11 mouse cellular contexts compared by ENCODE assay signal in the genomic region with DNA sequence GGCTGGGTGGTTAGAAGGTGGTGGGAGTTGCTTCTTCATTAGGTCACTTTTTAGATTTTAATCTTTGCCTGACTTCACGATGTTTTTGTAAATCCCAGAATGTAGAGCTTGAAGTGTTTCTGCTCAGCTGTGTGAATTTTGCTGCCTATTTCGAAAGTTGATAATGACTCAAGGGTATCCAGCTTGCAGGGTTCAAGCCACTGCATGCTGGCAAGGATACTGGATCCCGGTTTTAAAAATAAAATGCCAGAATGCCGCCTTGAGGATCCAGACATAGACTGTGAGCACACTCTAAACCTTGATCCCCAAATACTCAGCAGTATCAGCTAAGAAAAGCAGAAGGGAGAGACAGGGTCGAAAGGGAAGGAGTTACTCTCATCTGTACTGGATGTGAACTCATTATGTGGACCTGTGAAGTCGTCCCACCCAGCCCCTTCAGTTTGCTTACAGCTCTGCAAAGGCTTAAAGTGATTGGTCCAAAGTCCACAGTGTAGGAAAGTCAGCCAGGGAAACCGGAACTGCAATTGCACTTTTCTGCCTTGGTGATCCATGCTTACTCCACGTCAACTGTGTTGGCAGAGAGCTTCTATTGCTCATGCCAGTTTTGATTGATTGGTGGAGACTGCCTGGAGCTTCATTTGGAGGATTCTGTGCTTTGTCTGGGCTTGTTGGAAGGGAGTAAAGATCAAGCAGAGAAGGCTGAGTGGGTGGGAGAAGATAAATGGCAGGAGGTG. TPM values are rescaled to one million over a fixed set of nuclear protein-coding genes. Genes with fewer than 3 reads are reported as not detected.
DNase-seq lines count a peak whose midpoint lies in the region; ATAC-seq and TF ChIP-seq lines count a peak whose summit lies in the region.
"Had no signal": no experiment of that assay in that cellular context is flagged by ENCODE, and none has a peak within 500 bp of the region (broad histone marks: within the 10 kb centered on the region; RNA-seq: fewer than 3 reads in every experiment).

No protein-coding gene starts in this region.

- DNase-seq in heart, postnatal 0 days (ENCODE audit: low spot score): peak; percentile 4
- DNase-seq in Muller cell, postnatal 12 days (ENCODE audit: inconsistent ontology term): peak; percentile 40
- peak; percentile 39 for DNase-seq in ZHBTc4 (ENCODE audit: low read depth, low spot score)
- DNase-seq in kidney, postnatal 36 days: peak; percentile 37 to 58
- DNase-seq in ovary, postnatal 10 days (ENCODE audit: low spot score): no peak
- DNase-seq in spleen, postnatal 14 days (ENCODE audit: low spot score in 2 of 2): no peak
- DNase-seq: embryo, embryonic 11 days; gastrocnemius, postnatal 25 days; heart, postnatal 36 days had no signal

- H3K4me2 ChIP-seq in heart, postnatal 0 days (ENCODE audit: low read depth, low read length): no peak overlapping the region
- H3K4me2 ChIP-seq in heart, embryonic 11.5 days: no peak overlapping the region

- no peak overlapping the region for H3K4me3 ChIP-seq in heart, postnatal 0 days (ENCODE audit: low read depth, low read length)
- H3K4me3 ChIP-seq in heart, embryonic 11.5 days (ENCODE audit: low read depth, low read length): no peak overlapping the region

- H3K27me3 ChIP-seq in heart, postnatal 0 days (ENCODE audit: control insufficient read depth, insufficient read depth, low read length): no peaks in the 10 kb centered on the region
- no peaks in the 10 kb centered on the region for H3K27me3 ChIP-seq in heart, embryonic 11.5 days (ENCODE audit: control insufficient read depth, insufficient read depth, low read length)

- H3K9ac ChIP-seq in heart, postnatal 0 days (replicated peaks; ENCODE audit: low read depth, low read length): no peak overlapping the region
- no peak overlapping the region for H3K9ac ChIP-seq in heart, embryonic 11.5 days (ENCODE audit: low read depth, low read length)

- TF ChIP-seq CTCF in heart, postnatal 0 days (IDR thresholded peaks at IDR 0.05; ENCODE audit: low read depth): no peak

- H3K4me1 ChIP-seq in heart, postnatal 0 days (ENCODE audit: control insufficient read depth, insufficient read depth): peaks cover 25% of the 10 kb centered on the region
- peaks cover 23% of the 10 kb centered on the region for H3K4me1 ChIP-seq in heart, embryonic 11.5 days (ENCODE audit: control insufficient read depth, insufficient read depth, low read length)

- no peak for ATAC-seq in heart, postnatal 0 days (ENCODE audit: insufficient read depth, low read depth)
- ATAC-seq in heart, embryonic 11.5 days (replicated peaks; ENCODE audit: insufficient number of reproducible peaks, low FRiP score, low TSS enrichment): no peak
- ATAC-seq: activated CD4-positive, CD25-positive, alpha-beta regulatory T cell, adult 4 months had no signal

- no peaks in the 10 kb centered on the region for H3K36me3 ChIP-seq in heart, postnatal 0 days (replicated peaks; ENCODE audit: control insufficient read depth, insufficient read depth, low read length)
- no peaks in the 10 kb centered on the region for H3K36me3 ChIP-seq in heart, embryonic 11.5 days (ENCODE audit: control insufficient read depth, insufficient read depth, low read length)

- no peak for TF ChIP-seq EP300 in heart, postnatal 0 days (IDR thresholded peaks at IDR 0.05; ENCODE audit: low read depth)

- H3K9me3 ChIP-seq in heart, postnatal 0 days (replicated peaks; ENCODE audit: control insufficient read depth, low read length): no peaks in the 10 kb centered on the region
- no peaks in the 10 kb centered on the region for H3K9me3 ChIP-seq in heart, embryonic 11.5 days (replicated peaks; ENCODE audit: control insufficient read depth, low read length)

- WGBS in heart, postnatal 0 days: 57% methylated on average over 8 of the region's 8 CpGs
- WGBS in heart, embryonic 11.5 days (ENCODE audit: insufficient replicate concordance): 70% methylated on average over 8 of the region's 8 CpGs

- no peak overlapping the region for H3K27ac ChIP-seq in heart, postnatal 0 days (ENCODE audit: low read depth)
- H3K27ac ChIP-seq in heart, embryonic 11.5 days (ENCODE audit: low read depth, low read length): no peak overlapping the region

RNA-seq across cellular contexts. Expression of a gene that starts 28.1 kb away (rescaled TPM):
- 5.5 and 6.6 TPM in 2 replicates for total RNA-seq in heart, postnatal 0 days (2014; rRNA removed; ENCODE audit: low replicate concordance)
- 1.0 and 1.1 TPM in 2 replicates for polyA plus RNA-seq in heart, postnatal 0 days (2015; fragmentation: Nextera tagmentation; extraction: Ambion mirVana)
- 3.6 and 5.7 TPM in 2 replicates for polyA plus RNA-seq in heart, embryonic 11.5 days (2014; fragmentation: Nextera tagmentation; extraction: Ambion mirVana)

Comparison
In these comparisons a context has a peak if more than half of its experiments do, and no peak if none do; other contexts are left out.
1. DNase-seq: peak in heart, postnatal 0 days (single experiment), Muller cell, postnatal 12 days (single experiment), ZHBTc4 (single experiment) and kidney, postnatal 36 days (2 of 2); none in ovary, postnatal 10 days (single experiment) and spleen, postnatal 14 days (0 of 2).